Mouse (Mus musculus): Measurements from ENCODE around the gene Hist1h4h.

Gene Hist1h4h

GRCm38 (mm10) chr13:23576906-23577639 is 46.2 kb downstream of the Hist1h4h start:
- DNase-seq, result no peak

- DNase-seq, result no peak
These were observed 47.0 kb downstream of the Hist1h4h start for GRCm38 (mm10) chr13:23577835-23578234.
